8 mouse cellular contexts compared by ENCODE assay signal in the genomic region with DNA sequence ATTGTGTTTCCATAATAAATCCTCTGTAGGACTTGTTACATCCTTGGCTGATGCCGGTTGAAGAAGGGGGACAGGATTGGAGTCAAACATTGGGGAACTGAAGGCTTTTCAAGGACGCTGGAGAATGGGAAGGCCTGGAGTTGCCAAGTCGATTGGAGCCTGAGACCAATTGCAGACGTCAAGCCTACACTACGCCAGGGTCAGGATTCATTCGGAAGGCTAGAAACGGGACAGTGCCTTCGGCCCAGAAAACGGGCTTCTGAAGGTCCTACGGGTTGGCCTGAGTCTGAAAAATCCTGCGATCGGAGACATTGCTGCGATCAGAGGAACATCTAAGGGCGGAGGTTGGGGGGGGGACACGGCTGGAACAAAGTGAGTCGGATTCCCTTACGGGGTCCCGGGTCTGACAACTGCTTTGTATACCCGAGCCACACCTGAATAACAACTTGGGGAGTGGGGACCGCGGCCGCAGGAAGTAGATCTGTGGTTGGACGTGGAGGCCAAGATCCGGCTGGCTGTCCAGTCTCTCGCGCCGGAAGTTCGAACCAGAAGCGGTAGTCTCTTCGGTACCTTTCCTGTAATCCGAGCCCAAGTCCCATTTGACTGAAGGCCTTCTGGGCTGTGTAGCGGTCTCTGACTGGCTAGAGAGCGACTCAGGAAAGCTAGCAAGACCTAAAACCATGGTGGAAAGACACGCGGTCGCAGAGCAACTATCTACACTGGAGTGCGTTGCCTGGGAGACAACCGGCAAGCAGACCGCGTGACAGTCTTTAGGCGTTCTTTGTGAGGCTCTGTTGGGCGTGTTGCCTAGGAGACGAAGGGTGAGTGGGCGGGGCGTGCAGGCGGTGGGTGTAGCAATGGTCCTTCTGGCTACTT. TPM values are rescaled to one million over a fixed set of nuclear protein-coding genes. Genes with fewer than 3 reads are reported as not detected.
A peak's percentile ranks its signal among the peaks of the same experiment; 100 is the strongest.
DNase-seq lines count a peak whose midpoint lies in the region; ATAC-seq and TF ChIP-seq lines count a peak whose summit lies in the region.

A gene (minus strand): TSS at position 693 of the 876 bp plus-strand sequence.
A gene (plus strand): TSS at position 835 of the 876 bp plus-strand sequence.

- peaks cover 0 to 3% of the 10 kb centered on the region in 2 experiments; a peak in 1 of 4 replicates for H3K27me3 ChIP-seq in MEL (ENCODE audit: control insufficient read depth in 1 of 2, insufficient read depth in 2 of 2, low read length in 2 of 2)
- no peaks in the 10 kb centered on the region for H3K27me3 ChIP-seq in lung, embryonic 14.5 days (ENCODE audit: insufficient read depth, low read length)

- no peaks in the 10 kb centered on the region for H3K36me3 ChIP-seq in MEL (ENCODE audit: control insufficient read depth in 1 of 2, insufficient read depth in 2 of 2, low read length in 2 of 2)
- H3K36me3 ChIP-seq in lung, embryonic 14.5 days (ENCODE audit: insufficient read depth) = no peaks in the 10 kb centered on the region; the same call in 1 of the 2 replicates

- peak; percentile 95 for DNase-seq in MEL (ENCODE audit: low read depth, low spot score)
- peak; percentile 54 for DNase-seq in cerebellum, adult 8-10 months
- peak; percentile 94 for DNase-seq in forelimb bud, embryonic 11.5 days (ENCODE audit: low read depth, low spot score)
- DNase-seq in layer of hippocampus, adult 8-10 months (ENCODE audit: low spot score in 2 of 2) = peak; percentile 96 to 97
- DNase-seq in lung, embryonic 14.5 days = peak; percentile 96
- DNase-seq in thymus, adult 18-20 months = peak; percentile 75 to 82

- H3K27ac ChIP-seq in MEL (ENCODE audit: control insufficient read depth, low read depth, low read length) = peak within 1 kb of the TSS; percentile 45
- H3K27ac ChIP-seq in lung, embryonic 14.5 days (ENCODE audit: low read depth) = peak within 1 kb of the TSS; percentile 89

- H3K4me2 ChIP-seq in lung, embryonic 14.5 days = peak within 1 kb of the TSS; percentile 91

- H3K4me3 ChIP-seq in MEL (ENCODE audit: control insufficient read depth in 1 of 2, insufficient read depth in 1 of 2, low read depth in 2 of 2, low read length in 2 of 2) = peak within 1 kb of the TSS; percentile 45 to 66
- H3K4me3 ChIP-seq in lung, embryonic 14.5 days (ENCODE audit: low read depth, low read length) = peak within 1 kb of the TSS; percentile 54

- no peak for TF ChIP-seq RAD21 in MEL (IDR thresholded peaks at IDR 0.05; ENCODE audit: low read depth, low read length)

- 2% methylated on average over 46 of the region's 46 CpGs for WGBS in lung, embryonic 14.5 days

- no peak for TF ChIP-seq CTCF in MEL (IDR thresholded peaks at IDR 0.05 in 2 of 3, conservative IDR thresholded peaks at IDR 0.05 in 1 of 3; ENCODE audit: control insufficient read depth in 1 of 3, insufficient read depth in 1 of 3, low read depth in 2 of 3, low read length in 3 of 3, poor library complexity in 1 of 3, severe bottlenecking in 1 of 3)
- no peak for TF ChIP-seq CTCF in lung, embryonic 14.5 days (IDR thresholded peaks at IDR 0.05; ENCODE audit: low read depth)

- TF ChIP-seq EP300 in MEL (IDR thresholded peaks at IDR 0.05; ENCODE audit: low read depth in 1 of 2, low read length in 2 of 2) = no peak

- peak; percentile 97 to 98 for ATAC-seq in hematopoietic stem cell, adult 5-6 weeks (replicated peaks in 1 of 2; ENCODE audit: insufficient read depth in 1 of 2, low FRiP score in 2 of 2, low TSS enrichment in 1 of 2, low read depth in 1 of 2, poor library complexity in 2 of 2, severe bottlenecking in 2 of 2)
- ATAC-seq in lung, embryonic 14.5 days (ENCODE audit: insufficient read depth) = peak; percentile 99
- peak; percentile 95 for ATAC-seq in neutrophil, adult 5-6 weeks (ENCODE audit: extremely low read depth, insufficient number of reproducible peaks, low FRiP score, poor library complexity, severe bottlenecking)

- peak; percentile 54 to 64; a peak in 2 of 4 replicates for TF ChIP-seq POLR2A in MEL (IDR thresholded peaks at IDR 0.05; ENCODE audit: control insufficient read depth in 1 of 2, insufficient read depth in 1 of 2, low read depth in 1 of 2, low read length in 2 of 2, poor library complexity in 1 of 2)

- peak within 1 kb of the TSS; percentile 65 for H3K9ac ChIP-seq in MEL (ENCODE audit: control insufficient read depth, low read depth, low read length, poor library complexity, severe bottlenecking)
- H3K9ac ChIP-seq in lung, embryonic 14.5 days = peak within 1 kb of the TSS; percentile 66

- no peaks in the 10 kb centered on the region for H3K9me3 ChIP-seq in MEL (replicated peaks; ENCODE audit: insufficient read depth, low read length)
- no peaks in the 10 kb centered on the region for H3K9me3 ChIP-seq in lung, embryonic 14.5 days (ENCODE audit: low read depth, low read length)

- H3K4me1 ChIP-seq in MEL (ENCODE audit: control insufficient read depth in 1 of 2, insufficient read depth in 2 of 2, low read length in 2 of 2) = peaks cover 0 to 4% of the 10 kb centered on the region in 2 experiments; a peak in 2 of 4 replicates
- H3K4me1 ChIP-seq in lung, embryonic 14.5 days (ENCODE audit: insufficient read depth) = no peaks in the 10 kb centered on the region

- no peaks in the 10 kb centered on the region for H3K79me2 ChIP-seq in MEL (ENCODE audit: control insufficient read depth, insufficient read depth, low read length, poor library complexity)

TF ChIP-seq in MEL, 35 proteins besides CTCF, POLR2A, EP300 and RAD21:
- peak; percentile 99 for TF ChIP-seq MXI1 (IDR thresholded peaks at IDR 0.05; ENCODE audit: low read depth, low read length)
- TF ChIP-seq ELF1 (IDR thresholded peaks at IDR 0.05; ENCODE audit: low read depth, low read length) = peak; percentile 72; the same call in 1 of the 2 replicates
- TF ChIP-seq SIN3A (IDR thresholded peaks at IDR 0.05; ENCODE audit: low read length) = peak; percentile 99
- TF ChIP-seq TCF12 (IDR thresholded peaks at IDR 0.05; ENCODE audit: low read depth, low read length) = no peak
- peak; percentile 78 for TF ChIP-seq GATA1 (IDR thresholded peaks at IDR 0.05; ENCODE audit: low read depth, low read length)
- TF ChIP-seq ETS1 (IDR thresholded peaks at IDR 0.05; ENCODE audit: low read depth, low read length) = no peak
- TF ChIP-seq USF1 (IDR thresholded peaks at IDR 0.05; ENCODE audit: low read depth, low read length) = peak; percentile 83
- no peak for TF ChIP-seq E2F4 (IDR thresholded peaks at IDR 0.05; ENCODE audit: borderline replicate concordance, low read depth, low read length)
- 0 out of 2 replicates have a peak, but pooled peaks have one; percentile 37 for TF ChIP-seq TBP (IDR thresholded peaks at IDR 0.05; ENCODE audit: low read depth, low read length)
- no peak for TF ChIP-seq RCOR1 (IDR thresholded peaks at IDR 0.05; ENCODE audit: low read depth, low read length)
- TF ChIP-seq POLR2AphosphoS5 (IDR thresholded peaks at IDR 0.05; ENCODE audit: borderline replicate concordance, low read depth, low read length) = no peak
- TF ChIP-seq NELFE (IDR thresholded peaks at IDR 0.05; ENCODE audit: low read depth, low read length) = no peak
- TF ChIP-seq MAX (IDR thresholded peaks at IDR 0.05; ENCODE audit: low read length) = peak; percentile 85
- no peak for TF ChIP-seq ZC3H11A (IDR thresholded peaks at IDR 0.05; ENCODE audit: low read depth, low read length)
- peak; percentile 83 for TF ChIP-seq MYC (IDR thresholded peaks at IDR 0.05; ENCODE audit: low read depth, low read length)
- no peak for TF ChIP-seq UBTF (IDR thresholded peaks at IDR 0.05; ENCODE audit: borderline replicate concordance, insufficient read depth, low read depth, low read length)
- no peak for TF ChIP-seq CHD1 (IDR thresholded peaks at IDR 0.05; ENCODE audit: low read depth, low read length)
- TF ChIP-seq JUND (IDR thresholded peaks at IDR 0.05; ENCODE audit: low read depth, low read length) = no peak
- TF ChIP-seq MEF2A (IDR thresholded peaks at IDR 0.05; ENCODE audit: extremely low read depth, insufficient replicate concordance, low read depth, low read length, poor library complexity, severe bottlenecking) = no peak
- peak; percentile 29; the same call in 1 of the 2 replicates for TF ChIP-seq HCFC1 (IDR thresholded peaks at IDR 0.05; ENCODE audit: low read depth, low read length)

RNA-seq across cellular contexts. Expression of the first gene that starts in this region (rescaled TPM):
- 0.08 and 0.10 TPM in 2 replicates for total RNA-seq in MEL (2012; rRNA removed)
- under 1 TPM in 1 of 2 experiments, not detected in 1; 0.40 TPM for polyA plus RNA-seq in MEL (2012; ENCODE audit: insufficient read depth in 1 of 2, insufficient read length in 2 of 2, low read depth in 1 of 2, low replicate concordance in 2 of 2, missing spikeins in 1 of 2)
- total RNA-seq in hematopoietic stem cell, adult 5-6 weeks (2017) = 0.31 TPM in 1 of 2 replicates, not detected in the other
- total RNA-seq in layer of hippocampus, adult 8-10 months (2022) = 1 to 10 TPM in 2 of 4 experiments, under 1 TPM in 2; 0.52 to 1.0 (median 0.83) TPM
- 0.14 TPM in 1 of 2 replicates, not detected in the other for polyA plus RNA-seq in lung, embryonic 14.5 days (2014; fragmentation: Nextera tagmentation; extraction: Ambion mirVana)
- 0.25 and 0.47 TPM in 2 replicates for total RNA-seq in neutrophil, adult 5-6 weeks (2017)

RNA-seq across cellular contexts. Expression of the second gene that starts in this region (rescaled TPM):
- total RNA-seq in MEL (2012; rRNA removed) = 0.81 and 0.92 TPM in 2 replicates
- polyA plus RNA-seq in MEL (2012; ENCODE audit: insufficient read depth in 1 of 2, insufficient read length in 2 of 2, low read depth in 1 of 2, low replicate concordance in 2 of 2, missing spikeins in 1 of 2) = 1 to 10 TPM in 1 of 2 experiments, not detected in 1; 2.2 TPM
- 0.79 and 1.3 TPM in 2 replicates for total RNA-seq in hematopoietic stem cell, adult 5-6 weeks (2017)
- total RNA-seq in layer of hippocampus, adult 8-10 months (2022) = 10 to 100 TPM; 19.1 to 26.7 (median 22.9) TPM
- polyA plus RNA-seq in lung, embryonic 14.5 days (2014; fragmentation: Nextera tagmentation; extraction: Ambion mirVana) = 8.8 and 11.0 TPM in 2 replicates
- total RNA-seq in neutrophil, adult 5-6 weeks (2017) = 0.81 and 1.5 TPM in 2 replicates

Comparison
In these comparisons a context has a peak if more than half of its experiments do, and no peak if none do; other contexts are left out.
1. Peak in every context shown above with its lines: DNase-seq, ATAC-seq, H3K4me3 ChIP-seq and H3K27ac ChIP-seq.